Mouse (Mus musculus): Measurements from ENCODE around the gene Stard9. TPM values are rescaled to one million over a fixed set of nuclear protein-coding genes. Genes with fewer than 3 reads are reported as not detected.

Stard9 gene
- polyA plus RNA-seq, 1 experiment from 2014 or later, result 1.3 TPM

- WGBS (ENCODE audit: insufficient replicate concordance), result 57% methylated on average over 4 of the region's 4 CpGs
- no peaks in the 10 kb centered on the region for H3K36me3 ChIP-seq (replicated peaks; ENCODE audit: insufficient read depth, low read length)
- H3K27me3 ChIP-seq (ENCODE audit: insufficient read depth, low read length), result no peaks in the 10 kb centered on the region
- no peak overlapping the region for H3K27ac ChIP-seq (ENCODE audit: low read depth)
- H3K4me3 ChIP-seq (ENCODE audit: low read depth, low read length), result no peak overlapping the region
- H3K9ac ChIP-seq (replicated peaks), result no peak overlapping the region
- no peak for ATAC-seq
- no peaks in the 10 kb centered on the region for H3K9me3 ChIP-seq (ENCODE audit: low read length)
- peaks cover 8% of the 10 kb centered on the region for H3K4me1 ChIP-seq (ENCODE audit: insufficient read depth)
- H3K4me2 ChIP-seq (ENCODE audit: low read depth, low read length), result no peak overlapping the region
- no peak for TF ChIP-seq CTCF (IDR thresholded peaks at IDR 0.05; ENCODE audit: low read depth)
- no peak for TF ChIP-seq EP300 (IDR thresholded peaks at IDR 0.05; ENCODE audit: low read depth)
- no peak for DNase-seq
These were observed 17.9 kb downstream of the Stard9 start for GRCm38 (mm10) chr2:120646777-120647176.

GRCm38 (mm10) chr2:120652256-120652924 is 23.5 kb downstream of the Stard9 start:
- peak overlapping the region; percentile 55; the same call in 1 of the 2 replicates for H3K27ac ChIP-seq (ENCODE audit: low read depth)
- no peaks in the 10 kb centered on the region for H3K27me3 ChIP-seq (ENCODE audit: insufficient read depth, low read length)
- no peak overlapping the region for H3K4me2 ChIP-seq (ENCODE audit: low read depth, low read length)
- 51% methylated on average over 7 of the region's 7 CpGs for WGBS (ENCODE audit: insufficient replicate concordance)
- no peaks in the 10 kb centered on the region for H3K9me3 ChIP-seq (ENCODE audit: low read length)
- TF ChIP-seq CTCF (IDR thresholded peaks at IDR 0.05; ENCODE audit: low read depth) (no peak), EP300 (IDR thresholded peaks at IDR 0.05; ENCODE audit: low read depth) (no peak)
- no peak for DNase-seq
- no peak overlapping the region for H3K9ac ChIP-seq (replicated peaks)
- no peak for ATAC-seq
- H3K4me3 ChIP-seq (ENCODE audit: low read depth, low read length), result no peak overlapping the region
- 0 out of 2 replicates have a peak, but pooled peaks cover 2% of the 10 kb centered on the region for H3K4me1 ChIP-seq (ENCODE audit: insufficient read depth)
- H3K36me3 ChIP-seq (replicated peaks; ENCODE audit: insufficient read depth, low read length), result no peaks in the 10 kb centered on the region

GRCm38 (mm10) chr2:120652925-120653284 is 24.0 kb downstream of the Stard9 start:
- H3K4me3 ChIP-seq (ENCODE audit: low read depth, low read length), result no peak overlapping the region
- no peaks in the 10 kb centered on the region for H3K27me3 ChIP-seq (ENCODE audit: insufficient read depth, low read length)
- no peak overlapping the region for H3K9ac ChIP-seq (replicated peaks)
- no peaks in the 10 kb centered on the region for H3K9me3 ChIP-seq (ENCODE audit: low read length)
- TF ChIP-seq CTCF (IDR thresholded peaks at IDR 0.05; ENCODE audit: low read depth) (no peak), EP300 (IDR thresholded peaks at IDR 0.05; ENCODE audit: low read depth) (no peak)
- H3K36me3 ChIP-seq (replicated peaks; ENCODE audit: insufficient read depth, low read length), result no peaks in the 10 kb centered on the region
- H3K4me2 ChIP-seq (ENCODE audit: low read depth, low read length), result no peak overlapping the region
- 54% methylated on average over 7 of the region's 7 CpGs for WGBS (ENCODE audit: insufficient replicate concordance)
- H3K4me1 ChIP-seq (ENCODE audit: insufficient read depth), result 0 out of 2 replicates have a peak, but pooled peaks cover 2% of the 10 kb centered on the region
- H3K27ac ChIP-seq (ENCODE audit: low read depth), result peak overlapping the region; percentile 55; the same call in 1 of the 2 replicates
- DNase-seq (no peak), ATAC-seq (peak; percentile 13; the same call in 1 of the 2 replicates)

GRCm38 (mm10) chr2:120654693-120655092 is 25.8 kb downstream of the Stard9 start:
- H3K36me3 ChIP-seq (replicated peaks; ENCODE audit: insufficient read depth, low read length), result no peaks in the 10 kb centered on the region

GRCm38 (mm10) chr2:120655905-120656304 is 27.0 kb downstream of the Stard9 start:
- no peak overlapping the region for H3K9ac ChIP-seq (replicated peaks)
- no peaks in the 10 kb centered on the region for H3K36me3 ChIP-seq (replicated peaks; ENCODE audit: insufficient read depth, low read length)
- no peaks in the 10 kb centered on the region for H3K27me3 ChIP-seq (ENCODE audit: insufficient read depth, low read length)
- H3K4me1 ChIP-seq (ENCODE audit: insufficient read depth), result peaks cover 10% of the 10 kb centered on the region
- H3K4me3 ChIP-seq (ENCODE audit: low read depth, low read length), result no peak overlapping the region
- DNase-seq, result no peak
- TF ChIP-seq CTCF (IDR thresholded peaks at IDR 0.05; ENCODE audit: low read depth) (no peak), EP300 (IDR thresholded peaks at IDR 0.05; ENCODE audit: low read depth) (no peak)
- H3K4me2 ChIP-seq (ENCODE audit: low read depth, low read length), result no peak overlapping the region
- ATAC-seq, result no peak
- H3K27ac ChIP-seq (ENCODE audit: low read depth), result no peak overlapping the region
- H3K9me3 ChIP-seq (ENCODE audit: low read length), result no peaks in the 10 kb centered on the region
- WGBS (ENCODE audit: insufficient replicate concordance), result 81% methylated on average over 5 of the region's 5 CpGs

More at GRCm38 (mm10) chr2:120654693-120655092, 25.8 kb downstream of the Stard9 start:
- Histone ChIP-seq H3K4me2 (ENCODE audit: low read depth, low read length) (no peak overlapping the region), H3K4me3 (ENCODE audit: low read depth, low read length) (no peak overlapping the region), H3K27ac (ENCODE audit: low read depth) (no peak overlapping the region), H3K9ac (replicated peaks) (no peak overlapping the region), H3K4me1 (ENCODE audit: insufficient read depth) (peaks cover 3% of the 10 kb centered on the region; the same call in 1 of the 2 replicates), H3K9me3 (ENCODE audit: low read length) (no peaks in the 10 kb centered on the region), H3K27me3 (ENCODE audit: insufficient read depth, low read length) (no peaks in the 10 kb centered on the region)
- ATAC-seq (no peak), DNase-seq (no peak)
- 67% methylated on average over 2 of the region's 2 CpGs for WGBS (ENCODE audit: insufficient replicate concordance)
- TF ChIP-seq CTCF (IDR thresholded peaks at IDR 0.05; ENCODE audit: low read depth), result peak; percentile 36
- TF ChIP-seq EP300 (IDR thresholded peaks at IDR 0.05; ENCODE audit: low read depth), result no peak

GRCm38 (mm10) chr2:120656711-120657110 is 27.8 kb downstream of the Stard9 start:
- Histone ChIP-seq H3K4me3 (ENCODE audit: low read depth, low read length) (no peak overlapping the region), H3K27ac (ENCODE audit: low read depth) (no peak overlapping the region), H3K9ac (replicated peaks) (no peak overlapping the region), H3K4me1 (ENCODE audit: insufficient read depth) (peaks cover 10% of the 10 kb centered on the region), H3K36me3 (replicated peaks; ENCODE audit: insufficient read depth, low read length) (no peaks in the 10 kb centered on the region), H3K27me3 (ENCODE audit: insufficient read depth, low read length) (no peaks in the 10 kb centered on the region), H3K4me2 (ENCODE audit: low read depth, low read length) (no peak overlapping the region), H3K9me3 (ENCODE audit: low read length) (no peaks in the 10 kb centered on the region)
- ATAC-seq, result peak; percentile 64
- TF ChIP-seq EP300 (IDR thresholded peaks at IDR 0.05; ENCODE audit: low read depth) (peak; percentile 80), CTCF (IDR thresholded peaks at IDR 0.05; ENCODE audit: low read depth) (no peak)
- WGBS (ENCODE audit: insufficient replicate concordance), result 78% methylated on average over 2 of the region's 2 CpGs
- DNase-seq, result no peak
